Mouse (Mus musculus): ENCODE data around the gene Hykk. TPM values are rescaled to one million over a fixed set of nuclear protein-coding genes. Genes with fewer than 3 reads are reported as not detected.

The Hykk gene
- total RNA-seq, 1 experiment: 1.8 TPM

DNA sequence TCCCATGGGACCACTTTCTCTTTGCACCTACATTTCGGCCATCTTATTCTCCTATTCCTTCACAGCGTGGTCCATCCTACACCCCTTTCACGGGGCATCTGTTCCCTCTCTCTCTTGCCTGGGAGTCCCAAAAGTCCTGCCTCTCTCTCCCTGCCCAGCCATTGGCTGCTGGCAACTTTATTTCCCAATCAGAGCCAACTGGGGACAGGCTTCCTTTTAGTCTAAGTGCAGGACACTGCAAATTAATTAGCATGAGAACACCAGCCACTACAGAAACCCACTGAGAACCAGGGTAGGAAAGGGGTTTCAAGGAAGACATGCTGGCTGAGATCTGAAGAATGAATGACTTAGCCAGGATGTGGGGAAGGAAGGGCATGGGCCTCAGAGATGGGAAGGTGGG, 77.3 kb downstream of the Hykk start:
- no peaks in the 10 kb centered on the region for H3K36me3 ChIP-seq (ENCODE audit: control insufficient read depth, insufficient read depth, low read length, poor library complexity, severe bottlenecking)

DNA sequence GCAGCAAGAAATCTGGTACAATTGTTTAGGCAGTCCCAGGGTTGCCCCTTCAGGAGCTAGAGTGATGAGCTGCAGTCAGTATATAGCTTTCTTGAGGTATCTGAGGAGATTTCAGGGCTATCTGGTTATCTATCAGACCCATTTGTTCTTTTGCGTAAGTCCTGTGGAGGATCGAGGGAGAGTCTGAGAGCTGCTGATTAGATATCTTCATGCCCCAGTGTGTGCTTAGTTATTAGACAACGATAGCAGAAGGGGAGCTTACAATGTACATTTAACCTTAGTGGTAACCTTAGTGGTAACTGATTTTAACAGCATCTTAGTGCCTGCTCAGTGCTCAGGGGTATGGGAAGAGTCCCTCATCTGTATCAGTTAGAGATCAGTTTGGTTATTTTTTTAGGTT, 78.6 kb downstream of the Hykk start:
- in situ Hi-C loops (cut with MboI; ENCODE audit: low sequenced_read_pairs in 2 of 2, unreplicated experiment in 2 of 2): no loop called here
- Histone ChIP-seq H3K9me3 (ENCODE audit: control insufficient read depth, insufficient read depth, low read depth, low read length) (no peaks in the 10 kb centered on the region), H3K27ac (ENCODE audit: insufficient read depth, low read depth, low read length, poor library complexity, severe bottlenecking) (no peak overlapping the region), H3K9ac (ENCODE audit: insufficient read depth, low read depth, low read length, poor library complexity, severe bottlenecking) (no peak overlapping the region), H3K4me1 (ENCODE audit: control insufficient read depth in 2 of 2, insufficient read depth in 2 of 2, low read length in 2 of 2, poor library complexity in 1 of 2) (peaks cover 0 to 2% of the 10 kb centered on the region in 2 experiments; a peak in 1 of 4 replicates), H3K4me3 (ENCODE audit: insufficient read depth in 1 of 2, low read depth in 1 of 2, low read length in 2 of 2, poor library complexity in 1 of 2, severe bottlenecking in 1 of 2) (no peak overlapping the region), H3K36me3 (ENCODE audit: control insufficient read depth, insufficient read depth, low read length, poor library complexity, severe bottlenecking) (no peaks in the 10 kb centered on the region)
- no peak for DNase-seq (ENCODE audit: low read depth, low spot score)
- TF ChIP-seq HCFC1 (IDR thresholded peaks at IDR 0.05; ENCODE audit: borderline replicate concordance, insufficient read depth, low read length): no peak
- no peak for TF ChIP-seq ZNF384 (IDR thresholded peaks at IDR 0.05; ENCODE audit: low read depth, low read length)
- no peak for TF ChIP-seq ZC3H11A (IDR thresholded peaks at IDR 0.05; ENCODE audit: borderline replicate concordance, low read depth, low read length)
- no peak for TF ChIP-seq CHD2 (IDR thresholded peaks at IDR 0.05; ENCODE audit: low read depth, low read length)
- TF ChIP-seq MAFK (IDR thresholded peaks at IDR 0.05; ENCODE audit: insufficient read depth, low read depth, low read length): no peak

More for the DNA sequence above, 77.3 kb downstream of the Hykk start:
- in situ Hi-C loops (cut with MboI; ENCODE audit: low sequenced_read_pairs in 2 of 2, unreplicated experiment in 2 of 2): no loop called here
- no peak overlapping the region for H3K4me3 ChIP-seq (ENCODE audit: insufficient read depth in 1 of 2, low read depth in 1 of 2, low read length in 2 of 2, poor library complexity in 1 of 2, severe bottlenecking in 1 of 2)
- TF ChIP-seq HCFC1 (IDR thresholded peaks at IDR 0.05; ENCODE audit: borderline replicate concordance, insufficient read depth, low read length) (no peak), ZC3H11A (IDR thresholded peaks at IDR 0.05; ENCODE audit: borderline replicate concordance, low read depth, low read length) (no peak), MAFK (IDR thresholded peaks at IDR 0.05; ENCODE audit: insufficient read depth, low read depth, low read length) (no peak), ZNF384 (IDR thresholded peaks at IDR 0.05; ENCODE audit: low read depth, low read length) (no peak), CHD2 (IDR thresholded peaks at IDR 0.05; ENCODE audit: low read depth, low read length) (no peak)
- no peak overlapping the region for H3K27ac ChIP-seq (ENCODE audit: insufficient read depth, low read depth, low read length, poor library complexity, severe bottlenecking)
- no peak for DNase-seq (ENCODE audit: low read depth, low spot score)
- peaks cover 0 to 2% of the 10 kb centered on the region in 2 experiments; a peak in 1 of 4 replicates for H3K4me1 ChIP-seq (ENCODE audit: control insufficient read depth in 2 of 2, insufficient read depth in 2 of 2, low read length in 2 of 2, poor library complexity in 1 of 2)
- H3K9ac ChIP-seq (ENCODE audit: insufficient read depth, low read depth, low read length, poor library complexity, severe bottlenecking): no peak overlapping the region
- no peaks in the 10 kb centered on the region for H3K9me3 ChIP-seq (ENCODE audit: control insufficient read depth, insufficient read depth, low read depth, low read length)

Other genes starting within 250 kb of the Hykk start
- gene Dnaja4, start 218.4 kb upstream of the Hykk start, total RNA-seq (2012; rRNA removed): 0.79 and 1.3 TPM in 2 replicates
- gene Wdr61, start 182.8 kb upstream of the Hykk start, total RNA-seq (2012; rRNA removed): 63.8 and 88.6 TPM in 2 replicates
- gene Crabp1, start 152.5 kb upstream of the Hykk start, total RNA-seq (2012; rRNA removed): 16.9 and 22.5 TPM in 2 replicates
- 40.3 and 51.0 TPM in 2 replicates for gene Ireb2, start 53.5 kb upstream of the Hykk start, total RNA-seq (2012; rRNA removed)
- 152 and 297 TPM in 2 replicates for gene Psma4, start 33.5 kb downstream of the Hykk start, total RNA-seq (2012; rRNA removed)
- 0.49 and 0.53 TPM in 2 replicates for gene AY074887, start 33.7 kb downstream of the Hykk start, total RNA-seq (2012; rRNA removed)
- gene Chrna5, start 63.6 kb downstream of the Hykk start, total RNA-seq (2012; rRNA removed): 1.3 and 1.7 TPM in 2 replicates
- gene Chrna3, start 109.3 kb downstream of the Hykk start, total RNA-seq (2012; rRNA removed): 0.04 TPM in 1 of 2 replicates, not detected in the other
- gene Chrnb4, start 131.5 kb downstream of the Hykk start, total RNA-seq (2012; rRNA removed): 0.18 and 0.48 TPM in 2 replicates
- gene Ube2q2, start 231.6 kb downstream of the Hykk start, total RNA-seq (2012; rRNA removed): 21.5 and 24.9 TPM in 2 replicates

Data from ES-E14 (cell line).